Mouse (Mus musculus) large intestine, adult 2 months (tissue): ENCODE results near the gene Gse1. TPM values are rescaled to one million over a fixed set of nuclear protein-coding genes. Genes with fewer than 3 reads are reported as not detected.

Source experiments
- DNase-seq: peaks from one replicate; pipeline ENCODE4 v3.0.0-alpha.2; 2012; ENCODE audit warnings: low read depth, low spot score
- WGBS: fragments of 180-500 bp; shearing (Covaris S2); methylation state at CpG from one replicate; pipeline ENCODE4 v1.1.7; 2018; 5-methylcytosine and 5-hydroxymethylcytosine counted together
- polyA plus RNA-seq: library from polyadenylated mRNA; depleted of rRNA; stranded (reverse); fragments of >200 nt; gene quantifications from 2 replicates; pipeline ENCODE4 v1.2.3, GENCODE M21; 2012

Gse1 gene
- polyA plus RNA-seq, 1 experiment, result 22.1 TPM

DNA sequence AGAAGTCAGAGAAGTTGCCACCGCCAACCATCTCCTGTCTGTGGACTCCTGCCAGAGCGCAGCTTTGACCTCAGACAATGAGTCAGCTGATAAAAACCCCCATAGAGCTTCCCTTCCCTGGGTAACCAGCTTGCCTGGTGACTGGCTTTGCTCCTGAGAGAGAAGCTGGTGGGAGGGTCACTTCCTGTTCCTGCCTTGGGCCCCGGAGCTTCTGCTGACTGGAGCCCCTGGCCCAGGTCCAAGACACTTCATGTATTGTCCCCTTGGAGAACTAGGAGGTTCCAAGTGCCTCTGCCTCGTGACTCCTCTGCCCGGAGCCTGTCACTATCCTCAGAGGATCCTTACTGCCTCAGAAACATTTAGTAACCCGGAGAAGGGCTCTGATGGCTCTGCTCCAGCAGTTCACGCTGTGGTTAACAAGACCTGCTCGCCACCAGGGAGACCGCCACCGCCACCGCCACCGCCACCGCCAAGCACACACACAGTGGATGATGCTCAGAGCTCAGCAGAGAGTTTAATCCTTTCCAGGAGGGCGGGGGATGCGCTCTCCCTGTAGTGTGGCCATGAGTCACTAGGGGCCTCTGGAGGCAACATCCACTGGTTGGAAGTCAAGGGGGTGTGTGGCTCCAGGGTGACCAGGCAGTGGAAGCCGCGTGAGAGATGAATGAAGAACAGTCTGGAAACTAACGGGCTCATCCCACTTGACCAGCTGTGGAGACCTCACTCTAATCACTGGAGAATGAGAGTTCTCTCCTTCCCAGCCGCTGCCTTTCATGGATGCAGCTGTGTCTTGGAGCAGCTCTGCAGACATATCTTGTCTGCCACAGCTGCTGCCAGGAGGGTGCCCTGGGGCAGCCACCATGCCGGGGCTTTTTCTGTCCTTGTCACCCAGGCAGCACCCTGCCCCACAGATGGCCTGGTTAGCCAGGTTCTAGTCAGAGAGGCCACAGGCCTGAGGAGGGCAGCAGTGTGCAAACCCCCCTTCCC lies 335.9 kb downstream of the Gse1 start:
- WGBS, result 48% methylated on average over 20 of the region's 20 CpGs

DNA sequence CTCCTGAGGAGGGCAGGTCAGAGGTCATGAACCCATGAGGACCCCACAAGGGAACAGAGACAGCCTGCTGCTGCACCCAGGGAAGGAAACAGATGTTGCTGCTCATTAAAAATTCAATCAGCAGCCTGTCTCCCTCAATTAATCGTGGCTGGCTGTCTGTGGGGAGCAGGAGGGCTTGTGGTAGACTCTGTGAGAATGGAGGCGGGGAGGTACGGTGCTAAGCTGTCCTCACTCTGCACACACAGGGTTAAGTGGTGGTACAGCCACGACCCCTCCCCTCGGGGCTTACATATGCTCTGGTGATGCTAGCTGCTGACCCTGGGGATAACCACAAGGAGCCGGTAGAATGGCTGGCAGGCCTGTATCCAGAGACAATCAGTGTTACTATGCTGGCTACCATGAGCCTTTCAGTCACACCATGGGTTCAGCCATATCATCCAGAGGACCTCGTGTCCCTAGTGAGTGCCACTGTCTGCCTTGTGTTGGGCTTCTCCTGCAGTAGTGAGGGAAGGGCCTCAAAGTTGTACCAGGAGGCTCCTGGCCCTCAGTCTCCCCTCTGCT lies 337.0 kb downstream of the Gse1 start:
- DNase-seq, result no peak
- WGBS, result 63% methylated on average over 7 of the region's 7 CpGs

More for the DNA sequence above, 335.9 kb downstream of the Gse1 start:
- no peak for DNase-seq

DNA sequence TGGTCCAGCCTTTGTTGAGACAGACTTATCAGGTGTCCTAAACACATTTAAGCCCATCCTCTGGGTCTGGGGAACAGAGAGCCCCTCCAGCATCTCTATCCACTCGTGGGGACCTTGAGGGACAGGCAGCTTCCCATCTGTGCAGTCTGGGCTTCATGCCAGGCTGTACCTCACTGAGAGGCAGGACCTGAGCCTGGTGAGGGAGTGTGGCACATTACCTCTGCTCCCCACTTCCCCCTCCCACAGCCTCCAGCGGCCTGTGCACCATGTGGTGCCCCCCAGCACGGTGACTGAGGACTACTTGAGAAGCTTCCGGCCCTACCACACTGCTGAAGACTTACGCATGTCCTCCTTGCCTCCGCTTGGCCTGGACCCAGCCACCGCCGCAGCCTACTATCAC lies 338.4 kb downstream of the Gse1 start:
- 88% methylated on average over 8 of the region's 8 CpGs for WGBS
- DNase-seq, result no peak

DNA sequence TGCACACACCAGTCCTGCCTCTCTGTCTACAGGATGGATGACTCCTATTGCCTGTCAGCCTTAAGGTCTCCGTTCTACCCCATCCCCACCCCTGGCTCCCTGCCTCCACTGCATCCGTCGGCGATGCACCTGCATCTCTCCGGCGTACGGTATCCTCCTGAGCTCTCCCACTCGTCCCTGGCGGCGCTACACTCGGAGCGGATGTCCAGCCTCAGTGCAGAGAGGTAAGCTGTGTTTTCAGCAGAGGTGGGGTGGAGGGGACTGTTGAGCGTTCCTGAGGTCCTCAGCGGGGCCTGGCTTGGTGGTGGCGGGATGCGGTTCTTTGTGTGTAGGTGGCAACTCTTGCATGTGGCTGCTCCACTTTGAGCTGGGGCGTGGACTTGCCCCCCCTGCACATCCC lies 339.5 kb downstream of the Gse1 start:
- WGBS, result 98% methylated on average over 17 of the region's 17 CpGs
- DNase-seq, result no peak

DNA sequence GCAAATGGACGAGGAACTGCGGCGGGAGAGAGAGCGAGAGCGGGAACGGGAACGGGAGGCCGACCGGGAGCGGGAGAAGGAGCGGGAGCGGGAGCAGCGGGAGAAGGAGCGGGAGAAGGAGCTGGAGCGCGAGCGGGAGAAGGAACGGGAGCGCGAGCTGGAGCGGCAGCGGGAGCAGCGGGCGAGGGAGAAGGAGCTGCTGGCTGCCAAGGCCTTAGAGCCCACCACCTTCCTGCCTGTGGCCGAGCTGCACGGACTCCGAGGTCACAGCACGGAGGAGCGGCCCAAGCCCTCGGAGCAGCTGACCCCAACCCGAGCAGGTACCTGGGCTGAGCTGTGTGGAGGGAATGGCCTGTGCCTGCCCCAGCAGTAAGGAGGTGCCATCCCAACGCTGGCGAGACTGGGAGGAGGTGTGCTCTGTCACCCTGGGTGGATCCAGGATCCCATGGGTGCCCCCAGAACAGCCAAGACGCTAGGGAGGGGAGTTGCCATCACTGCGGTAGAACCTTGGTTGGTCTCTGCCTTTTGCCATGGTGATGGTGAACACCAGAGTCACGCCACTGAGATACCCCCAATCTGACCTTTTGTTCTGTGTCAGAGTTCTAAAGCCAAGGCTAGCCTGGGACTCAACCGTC lies 340.0 kb downstream of the Gse1 start:
- no peak for DNase-seq
- WGBS, result 98% methylated on average over 37 of the region's 37 CpGs

DNA sequence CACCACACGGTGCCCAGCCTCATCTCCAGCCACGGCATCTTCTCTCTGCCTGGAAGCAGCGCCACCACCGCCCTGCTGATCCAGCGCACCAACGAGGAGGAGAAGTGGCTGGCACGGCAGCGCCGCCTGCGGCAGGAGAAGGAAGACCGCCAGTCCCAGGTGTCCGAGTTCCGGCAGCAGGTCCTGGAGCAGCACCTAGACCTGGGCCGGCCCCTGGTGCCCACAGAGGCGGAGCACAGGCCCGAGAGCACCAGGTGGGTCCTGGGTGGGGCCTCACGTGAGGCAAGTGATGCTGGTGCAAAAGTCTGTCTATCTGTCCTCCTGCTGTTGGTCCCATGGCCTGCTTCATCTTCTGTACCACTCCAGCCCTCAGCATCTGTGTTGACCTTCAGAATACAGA lies 340.9 kb downstream of the Gse1 start:
- 89% methylated on average over 17 of the region's 17 CpGs for WGBS
- no peak for DNase-seq

DNA sequence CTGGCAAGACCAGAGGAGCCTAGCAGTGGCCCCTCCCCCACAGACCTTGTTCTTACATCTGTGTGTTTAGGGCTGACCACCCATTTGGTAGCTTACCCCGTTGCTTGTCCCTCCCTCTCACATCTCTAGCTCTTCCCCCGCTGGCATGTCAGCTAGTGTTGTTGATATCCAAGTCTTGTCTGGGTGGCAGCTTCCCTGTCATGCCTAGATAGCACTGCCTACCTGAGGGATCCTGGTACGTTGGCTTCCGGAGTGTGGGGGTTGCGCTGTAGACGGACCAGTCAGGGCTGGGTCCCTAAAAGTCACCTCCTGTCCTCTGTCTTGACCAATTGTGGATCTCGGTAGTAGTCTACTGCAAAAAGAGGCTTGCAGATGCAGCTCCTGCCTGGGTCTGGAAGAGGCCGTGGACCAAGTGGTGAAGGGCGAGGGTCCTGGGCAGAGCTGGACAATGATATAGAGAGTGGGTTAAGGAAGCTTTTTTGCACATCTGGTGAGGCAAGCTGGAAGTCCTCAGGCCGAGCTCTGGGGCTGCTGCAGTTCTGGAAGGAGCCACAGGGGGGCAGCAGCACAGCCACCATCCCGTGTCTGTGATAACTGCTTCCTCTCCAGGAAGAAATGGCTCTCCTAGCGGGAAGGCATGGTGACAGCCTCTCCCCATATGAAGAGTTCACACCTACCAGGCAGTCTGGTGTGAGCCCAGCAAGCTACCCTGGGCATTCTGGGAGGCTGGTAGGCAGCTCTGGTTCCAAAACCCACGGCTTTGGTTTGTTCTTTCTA lies 341.9 kb downstream of the Gse1 start:
- DNase-seq, result no peak
- 56% methylated on average over 13 of the region's 13 CpGs for WGBS

DNA sequence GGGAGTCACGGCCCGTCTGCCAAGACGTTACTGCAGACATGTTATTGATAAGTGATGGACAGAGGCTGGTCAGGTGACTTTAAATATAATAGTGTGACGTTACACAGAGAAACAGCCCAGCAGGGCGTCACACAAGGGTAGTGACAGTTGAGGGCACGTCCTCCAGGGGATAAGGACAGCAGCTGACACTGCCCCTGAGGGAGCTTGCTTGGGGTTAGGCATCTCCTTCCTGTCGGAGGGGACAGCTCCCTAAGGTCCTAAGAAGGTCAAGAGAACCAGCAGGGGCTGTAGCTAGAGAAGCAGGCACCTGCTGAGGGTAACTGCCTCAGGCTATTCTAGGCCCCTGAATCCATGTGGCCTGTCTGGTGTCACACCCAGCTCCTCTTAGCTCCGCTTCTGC lies 343.3 kb downstream of the Gse1 start:
- 94% methylated on average over 8 of the region's 8 CpGs for WGBS
- no peak for DNase-seq

DNA sequence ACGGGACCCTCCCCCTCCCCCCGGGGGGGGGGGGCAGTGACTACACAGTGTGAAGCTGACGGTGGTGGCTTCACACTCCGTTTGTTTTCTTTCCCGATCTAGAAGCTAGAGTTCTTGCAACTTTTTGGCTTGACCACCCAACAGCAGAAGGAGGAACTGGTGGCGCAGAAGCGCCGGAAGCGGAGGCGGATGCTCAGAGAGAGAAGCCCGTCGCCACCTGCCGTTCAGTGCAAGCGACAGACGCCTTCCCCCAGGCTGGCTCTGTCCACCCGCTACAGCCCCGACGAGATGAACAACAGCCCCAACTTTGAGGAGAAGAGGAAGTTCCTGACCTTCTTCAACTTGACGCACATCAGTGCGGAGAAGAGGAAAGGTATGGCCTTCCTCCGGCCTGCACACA lies 344.3 kb downstream of the Gse1 start:
- DNase-seq, result no peak
- WGBS, result 84% methylated on average over 21 of the region's 21 CpGs

DNA sequence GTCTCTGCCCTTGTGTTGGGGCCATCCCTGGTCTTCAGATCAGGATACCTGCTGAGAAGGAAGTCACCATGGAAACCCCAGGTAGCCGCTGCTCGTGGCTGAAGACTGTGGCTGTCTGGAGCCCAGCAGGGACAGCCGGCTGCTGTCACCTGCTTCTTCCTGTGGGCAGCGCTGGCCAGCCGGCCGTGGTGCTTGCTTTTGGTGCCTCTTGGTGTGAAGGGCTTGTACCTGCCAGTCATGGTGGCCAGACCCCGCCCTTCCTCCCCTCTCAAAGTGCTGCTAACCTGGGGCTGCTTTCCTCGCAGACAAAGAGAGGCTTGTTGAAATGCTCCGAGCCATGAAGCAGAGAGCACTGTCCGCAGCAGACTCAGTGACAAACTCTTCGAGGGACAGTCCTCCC lies 345.6 kb downstream of the Gse1 start:
- no peak for DNase-seq
- WGBS, result 85% methylated on average over 11 of the region's 11 CpGs

DNA sequence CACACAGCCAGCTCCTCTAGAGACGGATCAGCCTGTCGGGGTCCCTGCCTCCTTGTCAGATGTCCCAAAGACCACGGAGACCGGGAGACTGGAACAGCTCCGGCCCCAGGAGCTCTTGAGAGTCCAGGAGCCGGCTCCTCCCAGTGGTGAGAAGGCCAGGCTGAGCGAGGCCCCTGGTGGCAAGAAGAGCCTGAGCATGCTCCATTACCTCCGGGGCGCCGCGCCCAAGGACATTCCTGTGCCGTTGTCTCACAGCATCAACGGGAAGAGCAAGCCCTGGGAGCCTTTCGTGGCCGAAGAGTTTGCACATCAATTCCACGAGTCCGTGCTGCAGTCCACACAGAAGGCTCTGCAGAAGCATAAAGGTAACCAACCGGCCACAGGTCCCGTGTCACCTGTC lies 346.7 kb downstream of the Gse1 start:
- WGBS, result 66% methylated on average over 19 of the region's 19 CpGs
- no peak for DNase-seq

DNA sequence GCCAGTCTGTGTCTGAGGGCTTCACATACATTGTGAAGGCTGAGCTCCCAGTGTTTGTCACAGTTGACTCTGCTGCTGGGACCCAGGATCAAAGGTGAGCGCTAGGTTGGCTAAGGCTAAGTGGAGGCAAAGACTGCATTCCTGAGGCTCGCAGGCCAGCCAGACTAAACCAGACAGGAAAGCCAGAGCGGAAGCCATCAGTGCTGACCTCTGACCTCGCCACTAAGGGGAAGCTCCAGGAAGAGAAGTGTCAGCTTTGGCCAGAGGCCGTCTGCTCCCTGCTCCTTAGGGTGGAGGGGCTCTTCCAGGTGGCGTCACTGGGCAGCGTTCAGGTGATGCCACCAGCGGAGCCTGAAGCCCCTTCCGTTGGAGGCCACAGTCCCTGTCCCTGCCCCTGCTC lies 347.5 kb downstream of the Gse1 start:
- no peak for DNase-seq
- 87% methylated on average over 9 of the region's 9 CpGs for WGBS

DNA sequence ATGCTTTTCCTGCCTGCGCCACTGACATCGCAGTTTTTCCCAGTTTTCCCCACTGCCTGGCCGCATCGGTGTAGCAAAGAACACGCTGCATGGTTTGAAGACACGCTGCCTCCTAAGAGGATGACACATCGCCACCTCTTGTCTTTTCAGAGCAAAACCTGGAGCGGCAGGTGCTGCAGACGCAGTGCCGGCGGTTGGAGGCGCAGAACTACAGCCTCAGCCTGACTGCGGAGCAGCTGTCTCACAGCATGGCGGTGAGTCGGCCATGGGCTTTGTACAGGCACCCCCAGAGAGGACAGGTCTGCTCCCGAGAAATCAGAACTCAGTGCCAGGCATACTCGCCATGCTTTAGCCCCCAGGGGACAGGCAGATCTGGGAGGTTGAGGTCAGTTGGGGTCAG lies 349.6 kb downstream of the Gse1 start:
- 95% methylated on average over 17 of the region's 17 CpGs for WGBS
- DNase-seq, result no peak

DNA sequence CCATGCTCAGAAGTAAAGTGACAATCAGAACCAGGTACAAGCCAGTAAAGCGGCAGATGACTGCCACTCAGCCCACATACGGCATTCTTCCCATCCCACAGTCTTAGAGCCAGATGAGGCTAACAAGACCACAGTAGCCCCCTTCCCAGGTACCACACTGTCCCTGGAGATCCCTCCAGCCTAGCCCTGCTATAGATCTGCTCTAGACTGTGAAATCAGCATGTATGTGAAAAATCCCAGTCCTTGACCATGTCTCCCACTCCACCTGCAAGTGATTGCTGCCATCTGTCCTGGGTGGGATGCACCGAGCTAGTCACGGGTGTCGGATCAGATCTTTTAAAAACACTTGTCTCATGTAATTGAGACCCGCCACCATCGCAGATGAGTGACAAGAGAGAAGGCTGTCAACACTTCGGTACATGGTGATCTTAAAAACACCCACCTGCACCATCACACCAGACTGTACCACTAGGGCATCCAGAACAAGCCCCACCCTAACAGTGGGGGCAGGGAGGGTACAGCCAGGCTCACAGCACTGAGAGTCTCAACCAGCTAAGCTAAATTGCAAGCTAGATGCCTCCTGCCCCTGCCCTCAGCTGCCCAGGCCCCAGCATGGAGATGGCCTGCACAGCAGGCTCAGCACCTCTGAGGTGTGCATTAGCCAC lies 352.2 kb downstream of the Gse1 start:
- no peak for DNase-seq
- 89% methylated on average over 8 of the region's 8 CpGs for WGBS

DNA sequence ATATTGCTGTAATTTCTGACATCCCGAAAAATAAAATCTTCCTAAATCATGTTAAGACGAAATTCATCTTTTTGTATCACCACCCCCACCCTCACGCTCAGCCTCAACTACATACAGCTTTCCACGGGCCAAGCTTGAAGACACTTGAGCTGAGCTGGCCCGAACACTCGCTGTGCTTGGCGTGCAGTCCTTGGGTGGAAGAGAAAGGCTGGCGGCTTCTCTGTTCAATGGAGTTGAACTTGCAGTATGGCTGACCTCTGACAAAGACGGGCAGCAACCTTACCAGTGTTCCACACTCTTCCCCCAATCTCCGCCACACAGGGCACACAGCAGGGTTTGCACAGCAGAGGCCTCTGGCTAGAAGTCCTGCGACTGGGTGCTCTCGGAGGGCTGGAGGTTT lies 353.1 kb downstream of the Gse1 start:
- DNase-seq, result no peak
- WGBS, result 90% methylated on average over 12 of the region's 12 CpGs

DNA sequence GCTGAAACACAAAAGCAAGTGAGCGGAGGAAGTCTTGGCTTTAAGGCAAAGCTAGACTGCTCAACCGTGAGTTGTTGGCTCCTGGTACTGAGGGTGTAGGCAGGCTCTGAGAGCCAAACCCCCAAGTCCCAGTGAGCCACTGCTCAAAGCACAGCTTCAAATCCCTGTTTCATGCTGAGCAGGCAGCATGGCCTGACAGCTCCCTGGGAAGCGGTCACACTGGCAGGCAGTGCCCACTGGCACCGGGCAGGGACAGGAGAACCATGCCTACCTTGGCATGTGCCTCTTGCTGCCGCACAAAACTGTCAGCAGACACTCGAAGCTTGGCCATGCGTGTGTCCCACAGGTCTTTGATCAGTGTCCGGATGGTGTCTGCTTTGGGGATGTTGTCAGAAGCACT lies 353.6 kb downstream of the Gse1 start:
- 92% methylated on average over 8 of the region's 8 CpGs for WGBS
- DNase-seq, result no peak

DNA sequence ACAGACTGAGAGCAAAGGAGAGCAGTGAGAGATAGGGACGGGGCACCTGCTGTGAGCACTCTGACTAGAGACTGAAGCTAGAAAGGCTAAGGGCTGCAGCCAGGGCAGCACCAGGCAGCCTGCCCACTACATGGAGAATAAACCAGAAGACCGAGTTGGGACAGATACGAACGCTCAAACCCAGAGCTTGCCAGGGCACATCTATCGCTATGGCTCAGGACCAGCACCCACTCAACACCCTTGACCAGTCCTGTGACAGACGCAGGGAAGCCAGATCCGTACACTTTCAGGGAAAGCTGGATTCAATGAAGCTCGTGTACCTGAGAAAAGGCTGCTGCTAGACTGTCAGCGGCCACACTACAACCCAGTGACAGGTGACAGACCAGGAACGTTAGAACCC lies 357.3 kb downstream of the Gse1 start:
- no peak for DNase-seq
- WGBS, result 87% methylated on average over 10 of the region's 10 CpGs

DNA sequence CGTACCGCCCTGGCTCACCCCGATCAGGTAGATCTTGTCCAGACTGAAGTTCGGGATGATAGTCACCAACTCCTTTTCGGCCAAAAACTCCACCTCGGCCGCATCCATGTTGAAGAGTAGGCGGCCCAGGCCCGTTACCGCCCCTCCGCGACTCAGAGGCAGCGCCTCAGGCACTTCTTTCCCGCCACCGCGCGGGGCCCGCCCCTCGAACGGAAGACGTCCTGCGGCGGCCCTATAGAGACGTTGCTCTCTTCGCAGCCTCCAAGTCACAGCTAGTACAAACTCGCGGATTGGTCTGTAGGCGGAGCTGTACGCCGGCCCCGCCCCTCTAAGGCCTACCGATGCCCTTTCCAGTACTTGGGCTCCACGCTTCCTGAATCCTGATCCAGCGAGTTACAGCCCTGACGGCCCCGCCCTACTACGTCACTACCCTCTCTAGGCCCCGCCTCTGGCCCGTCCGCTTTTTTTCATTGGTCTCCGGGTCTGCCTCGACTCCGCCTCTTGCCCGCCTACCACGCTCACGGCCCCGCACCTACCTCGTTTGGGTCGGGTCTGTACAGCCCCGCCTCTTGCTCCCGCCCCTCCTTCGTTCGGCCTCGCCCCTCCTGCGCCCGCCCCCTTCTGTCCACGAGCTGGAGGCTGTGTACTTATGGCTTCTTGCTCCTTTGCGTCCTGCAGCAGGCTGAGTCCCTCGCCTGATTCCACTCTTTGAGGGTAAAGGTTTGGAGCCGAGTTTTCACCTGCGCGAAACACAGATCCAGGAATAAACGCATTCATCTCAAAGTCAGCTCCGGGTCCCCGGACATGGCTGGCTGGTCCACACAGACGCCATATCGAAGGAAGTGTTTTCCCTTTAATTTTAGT lies 360.9 kb downstream of the Gse1 start, which contains the start of gene Gins2:
TSS of gene Gins2 (minus strand) at position 397 of the 864 bp plus-strand sequence.
- WGBS, result under 1% methylated on average over 67 of the region's 67 CpGs
- DNase-seq, result peak; percentile 97

DNA sequence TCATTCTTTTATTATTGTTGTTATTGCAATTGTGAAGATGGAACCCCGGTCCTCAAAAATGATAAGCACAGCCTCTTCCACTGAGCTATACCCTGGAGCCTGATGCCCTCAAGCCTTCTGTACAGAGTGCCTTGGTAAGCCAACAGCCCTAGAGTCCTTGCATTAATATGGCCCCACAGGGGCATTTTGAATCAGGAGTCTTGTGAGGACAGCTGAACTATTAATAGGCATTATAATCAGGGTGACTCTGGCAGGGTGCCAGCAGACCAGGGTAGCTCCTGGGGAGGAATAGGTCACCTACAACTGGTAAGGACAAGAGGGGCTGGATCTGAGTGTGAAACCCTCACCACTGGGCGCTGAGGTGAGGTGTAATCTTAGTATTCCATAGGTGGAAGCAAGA lies 361.7 kb downstream of the Gse1 start:
- WGBS, result 51% methylated on average over 2 of the region's 2 CpGs
- DNase-seq, result no peak
